Mouse (Mus musculus) ovary, postnatal 36 days (tissue): ENCODE measurements around the gene Sorbs2.
A peak's percentile ranks its signal among the peaks of the same experiment; 100 is the strongest.

Experiments used
- DNase-seq: peaks from one replicate; pipeline ENCODE4 v3.0.0; 2022; ENCODE audit warnings: low spot score, mixed read lengths

The Sorbs2 gene

GRCm38 (mm10) chr8:45755972-45756371, 248.4 kb downstream of the Sorbs2 start:
- no peak for DNase-seq

- DNase-seq: no peak
Measured at GRCm38 (mm10) chr8:45760622-45761021, 253.0 kb downstream of the Sorbs2 start.

GRCm38 (mm10) chr8:45761053-45761452, 253.5 kb downstream of the Sorbs2 start:
- no peak for DNase-seq

GRCm38 (mm10) chr8:45762982-45763689, 255.5 kb downstream of the Sorbs2 start:
- no peak for DNase-seq

GRCm38 (mm10) chr8:45763690-45764342, 256.2 kb downstream of the Sorbs2 start:
- peak; percentile 32 for DNase-seq

GRCm38 (mm10) chr8:45766138-45766537, 258.6 kb downstream of the Sorbs2 start:
- no peak for DNase-seq

GRCm38 (mm10) chr8:45774841-45775240, 267.3 kb downstream of the Sorbs2 start:
- DNase-seq: no peak

GRCm38 (mm10) chr8:45775481-45775880, 267.9 kb downstream of the Sorbs2 start:
- no peak for DNase-seq

- no peak for DNase-seq
Measured at GRCm38 (mm10) chr8:45776366-45776765, 268.8 kb downstream of the Sorbs2 start.

- no peak for DNase-seq
Measured at GRCm38 (mm10) chr8:45776977-45777376, 269.4 kb downstream of the Sorbs2 start.

- DNase-seq: no peak
Measured at GRCm38 (mm10) chr8:45780585-45780984, 273.0 kb downstream of the Sorbs2 start.

GRCm38 (mm10) chr8:45788610-45789009, 281.0 kb downstream of the Sorbs2 start:
- no peak for DNase-seq

- no peak for DNase-seq
Measured at GRCm38 (mm10) chr8:45794847-45795246, 287.3 kb downstream of the Sorbs2 start.

- peak; percentile 30 for DNase-seq
Measured at GRCm38 (mm10) chr8:45796331-45796740, 288.7 kb downstream of the Sorbs2 start.

- no peak for DNase-seq
Measured at GRCm38 (mm10) chr8:45799517-45799916, 291.9 kb downstream of the Sorbs2 start.

GRCm38 (mm10) chr8:45808597-45808996, 301.0 kb downstream of the Sorbs2 start:
- DNase-seq: no peak

GRCm38 (mm10) chr8:45816765-45817426, 309.3 kb downstream of the Sorbs2 start:
- peak; percentile 18 for DNase-seq

GRCm38 (mm10) chr8:45821650-45822049, 314.1 kb downstream of the Sorbs2 start:
- DNase-seq: no peak

GRCm38 (mm10) chr8:45829985-45830548, 322.5 kb downstream of the Sorbs2 start:
- no peak for DNase-seq

GRCm38 (mm10) chr8:45833896-45834295, 326.3 kb downstream of the Sorbs2 start:
- no peak for DNase-seq

GRCm38 (mm10) chr8:45843306-45843705, 335.7 kb downstream of the Sorbs2 start:
- DNase-seq: no peak

- DNase-seq: peak; percentile 13
Measured at GRCm38 (mm10) chr8:45844097-45844885, 336.7 kb downstream of the Sorbs2 start.
